Mouse (Mus musculus): ENCODE results near the gene Raver1. TPM values are rescaled to one million over a fixed set of nuclear protein-coding genes. Genes with fewer than 3 reads are reported as not detected.
A peak's percentile ranks its signal among the peaks of the same experiment; 100 is the strongest.
"Not testable (repeated sequence)": the region's sequence is repeated elsewhere in the genome, so short reads cannot be mapped to it uniquely, and the experiment has no call there.

Raver1 gene
- total RNA-seq, 2 experiments from 2014 or later, result 15.2 to 17.0 TPM

GRCm38 (mm10) chr9:21105760-21106564, 14.2 kb upstream of the Raver1 start:
- no peak for DNase-seq

GRCm38 (mm10) chr9:21104814-21105213, 13.0 kb upstream of the Raver1 start:
- no peak for DNase-seq

GRCm38 (mm10) chr9:21102076-21102475, 10.3 kb upstream of the Raver1 start:
- no peak for DNase-seq

- no peak for DNase-seq
These were observed 8.8 kb upstream of the Raver1 start for GRCm38 (mm10) chr9:21100447-21101161.

GRCm38 (mm10) chr9:21097793-21098192, 6.0 kb upstream of the Raver1 start:
- DNase-seq, result no peak

- DNase-seq, result no peak
These were observed 4.2 kb upstream of the Raver1 start for GRCm38 (mm10) chr9:21095958-21096357.

- no peak for DNase-seq
These were observed 1.6 kb upstream of the Raver1 start for GRCm38 (mm10) chr9:21093423-21093822.

GRCm38 (mm10) chr9:21090972-21091706, 669 bp downstream of the Raver1 start:
- no peak for DNase-seq

- no peak for DNase-seq
These were observed 1.3 kb downstream of the Raver1 start for GRCm38 (mm10) chr9:21090537-21090936.

- no peak for DNase-seq
These were observed 8.5 kb downstream of the Raver1 start for GRCm38 (mm10) chr9:21083324-21083723.

- DNase-seq, result no peak
These were observed 10.7 kb downstream of the Raver1 start for GRCm38 (mm10) chr9:21081127-21081526.

GRCm38 (mm10) chr9:21075625-21076024, 16.2 kb downstream of the Raver1 start:
- DNase-seq, result no peak

GRCm38 (mm10) chr9:21074173-21074572, 17.6 kb downstream of the Raver1 start:
- DNase-seq, result no peak

GRCm38 (mm10) chr9:21073044-21073840, 18.6 kb downstream of the Raver1 start, which contains the start of the genes Gm49373 and Fdx1l:
Gene Gm49373 (minus strand): TSS chr9:21073096.
Gene Fdx1l (minus strand): TSS chr9:21073614.
- peak; percentile 85 for DNase-seq

- DNase-seq, result no peak
These were observed 19.2 kb downstream of the Raver1 start for GRCm38 (mm10) chr9:21072641-21073040.

- no peak for DNase-seq
These were observed 24.7 kb downstream of the Raver1 start, which contains the start of gene Zglp1 for GRCm38 (mm10) chr9:21067006-21067684. Gene Zglp1 (minus strand): TSS chr9:21067093.

- no peak for DNase-seq
These were observed 28.9 kb downstream of the Raver1 start for GRCm38 (mm10) chr9:21062928-21063327.

- no peak for DNase-seq
These were observed 40.2 kb downstream of the Raver1 start for GRCm38 (mm10) chr9:21051578-21051977.

- no peak for DNase-seq
These were observed 46.6 kb downstream of the Raver1 start for GRCm38 (mm10) chr9:21045235-21045634.

- DNase-seq, result not testable (repeated sequence)
These were observed 47.0 kb downstream of the Raver1 start for GRCm38 (mm10) chr9:21044785-21045184.

- no peak for DNase-seq
These were observed 48.2 kb downstream of the Raver1 start for GRCm38 (mm10) chr9:21043563-21043962.
